Mouse (Mus musculus) layer of hippocampus, postnatal 10 days (tissue): Measurements from ENCODE around the gene Gm11114. TPM values are rescaled to one million over a fixed set of nuclear protein-coding genes. Genes with fewer than 3 reads are reported as not detected.

Experiments used
- DNase-seq, 2 experiments: peaks; one replicate each; pipeline ENCODE4 v3.0.0; 2021; ENCODE audit warnings: low spot score in 2 of 2
- total RNA-seq, 2 experiments: library from RNA; stranded (reverse); gene quantifications; 2 replicates each; pipeline ENCODE4 v1.2.3; 2021

The Gm11114 gene
- total RNA-seq, 2 experiments from 2014 or later, result not detected

DNA sequence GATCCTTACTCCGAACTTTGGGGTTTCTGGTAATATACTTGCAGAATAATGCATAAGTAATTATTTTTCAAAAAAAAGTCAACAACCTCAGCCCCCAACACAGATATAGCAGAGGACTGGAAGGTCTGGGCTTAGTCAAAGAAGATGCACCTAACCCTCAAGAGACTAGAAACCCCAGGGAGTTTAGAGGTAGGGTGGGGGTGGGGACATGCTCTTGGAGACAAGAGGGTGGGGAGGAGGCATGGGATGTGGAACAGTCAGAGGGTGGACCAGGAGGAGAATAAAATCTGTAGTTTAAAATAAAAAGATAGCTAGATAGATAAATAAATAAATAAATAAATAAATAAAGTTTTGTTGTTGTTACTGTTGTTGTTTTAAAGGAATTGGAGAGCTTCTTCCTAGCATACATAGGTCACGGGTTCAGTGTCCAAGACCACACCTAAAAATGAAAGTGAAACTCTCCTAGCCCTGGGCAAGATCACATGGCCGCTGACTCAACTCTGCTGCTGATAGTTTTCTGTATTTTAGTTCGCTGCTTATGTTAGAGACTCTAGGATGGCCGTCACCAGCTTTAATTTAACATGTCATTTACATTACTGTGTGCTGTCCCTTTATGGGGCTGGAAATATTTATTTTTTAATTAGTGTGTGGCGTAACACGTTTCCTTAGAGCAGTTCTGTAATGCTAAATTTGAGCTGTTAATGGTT lies 44.7 kb downstream of the Gm11114 start:
- no peak for DNase-seq

Other genes starting within 250 kb of the Gm11114 start
- 1 to 10 TPM; 2.7 TPM for gene Tent5a, start 14.6 kb downstream of the Gm11114 start, total RNA-seq